Mouse (Mus musculus) thymus, adult 2 months (tissue): ENCODE data around the gene Ccnj. TPM values are rescaled to one million over a fixed set of nuclear protein-coding genes. Genes with fewer than 3 reads are reported as not detected.

ENCODE experiments used
- DNase-seq: peaks from one replicate; pipeline ENCODE4 v3.0.0; 2021
- H3K27ac ChIP-seq: fragments of 200-500 bp; 2 replicates; pipeline ENCODE4 v1.5.1; 2012; ENCODE audit warnings: low read length, control low read depth; ENCODE audit not compliant: control insufficient read depth, insufficient read depth
- H3K27me3 ChIP-seq: fragments of 200-500 bp; 2 replicates; pipeline ENCODE4 v1.6.1; 2012; ENCODE audit warnings: mild to moderate bottlenecking, low read length, moderate library complexity, mixed read lengths; ENCODE audit not compliant: control insufficient read depth, insufficient read depth
- H3K36me3 ChIP-seq: fragments of 200-500 bp; 2 replicates; pipeline ENCODE4 v1.6.1; 2012; ENCODE audit warnings: mild to moderate bottlenecking, low read length, moderate library complexity; ENCODE audit not compliant: control insufficient read depth, insufficient read depth
- H3K4me1 ChIP-seq: fragments of 200-500 bp; replicated peaks from 2 replicates; pipeline ENCODE4 v1.6.1; 2012; ENCODE audit warnings: low read length; ENCODE audit not compliant: control insufficient read depth, insufficient read depth
- H3K4me3 ChIP-seq: fragments of 200-500 bp; 2 replicates; pipeline ENCODE4 v1.5.1; 2012; ENCODE audit warnings: mild to moderate bottlenecking, low read length, control low read depth, moderate library complexity; ENCODE audit not compliant: control insufficient read depth, insufficient read depth
- CTCF ChIP-seq: fragments of 200-500 bp; IDR thresholded peaks from 2 replicates; pipeline ENCODE4 v1.5.1; 2012; ENCODE audit warnings: mild to moderate bottlenecking, control low read depth, low read length, moderate library complexity, borderline replicate concordance; ENCODE audit not compliant: control insufficient read depth, poor library complexity, insufficient read depth; ENCODE audit errors: extremely low read depth
- POLR2A ChIP-seq: fragments of 200-500 bp; IDR thresholded peaks from 2 replicates; pipeline ENCODE4 v1.6.1; 2012; ENCODE audit warnings: mild to moderate bottlenecking, low read length, control low read depth, moderate library complexity; ENCODE audit not compliant: control insufficient read depth, poor library complexity, insufficient read depth; ENCODE audit errors: extremely low read depth
- WGBS: fragments of 180-500 bp; shearing (Covaris S2); methylation state at CpG from one replicate; pipeline ENCODE4 v1.1.7; 2018; 5-methylcytosine and 5-hydroxymethylcytosine counted together
- polyA plus RNA-seq: library from polyadenylated mRNA; depleted of rRNA; stranded (reverse); fragments of >200 nt; gene quantifications from 2 replicates; pipeline ENCODE4 v1.2.3, GENCODE M21; 2012; rRNA removed

The Ccnj gene
- 17.6 and 18.8 TPM in 2 replicates for polyA plus RNA-seq

- H3K27ac ChIP-seq = peak within 1 kb of the TSS; percentile 1; the same call in 1 of the 2 replicates
Observed at GRCm38 (mm10) chr19:40830703-40831415, at the start of gene Ccnj. Gene Ccnj, plus strand, starts transcription at chr19:40831279.

GRCm38 (mm10) chr19:40788004-40788714 is 42.9 kb upstream of the Ccnj start:
- Histone ChIP-seq H3K36me3 (no peaks in the 10 kb centered on the region), H3K4me3 (no peak overlapping the region), H3K27ac (no peak overlapping the region), H3K27me3 (no peaks in the 10 kb centered on the region), H3K4me1 (peaks cover 3% of the 10 kb centered on the region; the same call in 1 of the 2 replicates)
- peak; percentile 4 for DNase-seq
- TF ChIP-seq CTCF (no peak), POLR2A (no peak)
- 36% methylated on average over 15 of the region's 15 CpGs for WGBS

More at GRCm38 (mm10) chr19:40830703-40831415, at the start of gene Ccnj:
- TF ChIP-seq CTCF (no peak), POLR2A (peak; percentile 83; the same call in 1 of the 2 replicates)
- Histone ChIP-seq H3K27me3 (no peaks in the 10 kb centered on the region), H3K4me1 (peaks cover 7% of the 10 kb centered on the region), H3K36me3 (no peaks in the 10 kb centered on the region), H3K4me3 (peak within 1 kb of the TSS; percentile 90)
- WGBS = under 1% methylated on average over 71 of the region's 71 CpGs
- DNase-seq = peak; percentile 95

GRCm38 (mm10) chr19:40788715-40789084 is 42.4 kb upstream of the Ccnj start:
- Histone ChIP-seq H3K27me3 (no peaks in the 10 kb centered on the region), H3K4me1 (peaks cover 3% of the 10 kb centered on the region; the same call in 1 of the 2 replicates), H3K4me3 (no peak overlapping the region), H3K27ac (no peak overlapping the region), H3K36me3 (no peaks in the 10 kb centered on the region)
- DNase-seq = no peak
- 13% methylated on average over 2 of the region's 2 CpGs for WGBS
- TF ChIP-seq CTCF (no peak), POLR2A (no peak)

- peaks cover 8% of the 10 kb centered on the region for H3K4me1 ChIP-seq
- WGBS = 88% methylated on average over 7 of the region's 7 CpGs
- H3K27ac ChIP-seq = no peak overlapping the region
- no peaks in the 10 kb centered on the region for H3K36me3 ChIP-seq
- H3K27me3 ChIP-seq = no peaks in the 10 kb centered on the region
- TF ChIP-seq CTCF (no peak), POLR2A (no peak)
- no peak overlapping the region for H3K4me3 ChIP-seq
- DNase-seq = no peak
Observed at GRCm38 (mm10) chr19:40805176-40805737, 25.8 kb upstream of the Ccnj start.

DNA sequence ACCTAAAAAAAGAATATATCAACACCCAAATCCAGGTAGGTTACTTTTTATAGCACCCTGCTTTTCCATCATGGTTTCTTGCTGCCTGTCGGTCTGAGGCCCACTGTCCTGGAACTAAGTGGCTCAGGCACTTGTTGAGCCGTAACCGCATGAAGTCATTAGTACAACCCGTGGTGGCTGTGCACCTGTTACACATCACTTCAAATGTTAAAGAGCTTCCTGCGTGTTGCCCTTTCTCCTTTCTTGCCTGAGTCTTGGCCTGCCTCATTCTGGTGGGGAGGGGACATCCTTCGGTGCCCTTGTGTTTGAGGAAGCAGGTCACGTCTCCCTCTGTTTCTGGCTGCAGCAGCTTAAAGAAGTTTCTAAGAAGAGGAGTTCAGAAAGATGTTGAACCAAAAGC is 21.2 kb upstream of the Ccnj start:
- peak; percentile 51 for DNase-seq
- Histone ChIP-seq H3K27ac (no peak overlapping the region), H3K27me3 (no peaks in the 10 kb centered on the region), H3K36me3 (no peaks in the 10 kb centered on the region), H3K4me3 (no peak overlapping the region), H3K4me1 (peaks cover 15% of the 10 kb centered on the region)
- TF ChIP-seq CTCF (no peak), POLR2A (no peak)
- 4% methylated on average over 7 of the region's 7 CpGs for WGBS

DNA sequence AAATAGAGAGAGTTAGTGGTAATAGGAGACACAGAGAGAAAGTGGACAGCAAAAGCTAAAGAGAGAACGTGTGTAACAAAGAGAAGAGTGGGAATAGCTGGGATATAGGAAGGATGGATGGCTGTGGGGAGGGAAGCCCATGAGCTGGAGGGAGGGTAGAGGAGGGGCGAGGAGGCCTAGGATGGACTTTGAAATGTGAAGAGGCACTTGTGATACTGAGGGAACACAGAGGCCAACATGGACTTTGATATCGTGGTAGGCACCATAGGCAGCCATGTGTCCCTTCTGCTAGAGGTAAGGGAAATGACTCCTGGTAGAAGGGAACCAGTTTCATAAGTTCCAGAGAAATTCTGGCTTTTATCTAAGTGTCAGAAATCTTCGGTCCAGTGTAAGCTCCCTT is 19.2 kb upstream of the Ccnj start:
- Histone ChIP-seq H3K4me1 (peaks cover 15% of the 10 kb centered on the region), H3K27me3 (no peaks in the 10 kb centered on the region), H3K27ac (no peak overlapping the region), H3K4me3 (no peak overlapping the region), H3K36me3 (no peaks in the 10 kb centered on the region)
- TF ChIP-seq CTCF (no peak), POLR2A (no peak)
- WGBS = 93% methylated on average over 4 of the region's 4 CpGs
- DNase-seq = no peak
